Mouse (Mus musculus) yolk sac, embryonic 10.5 days (tissue): ENCODE measurements around the gene Trim15.
"Not testable (repeated sequence)": the region's sequence is repeated elsewhere in the genome, so short reads cannot be mapped to it uniquely, and the experiment has no call there.

Source experiments
- DNase-seq: peaks from one replicate; pipeline ENCODE4 v3.0.0-alpha.2; 2017; ENCODE audit warnings: low spot score

Trim15 gene

GRCm38 (mm10) chr17:36866719-36867527 is at the start of gene Trim15:
Gene Trim15 (minus strand): TSS chr17:36867210.
- peak; percentile 88 for DNase-seq

- DNase-seq, result peak; percentile 35
Measured at GRCm38 (mm10) chr17:36915076-36915475, 48.1 kb upstream of the Trim15 start.

- DNase-seq, result peak; percentile 53
Measured at GRCm38 (mm10) chr17:36914108-36914507, 47.1 kb upstream of the Trim15 start.

GRCm38 (mm10) chr17:36912031-36912430 is 45.0 kb upstream of the Trim15 start:
- DNase-seq, result no peak

- DNase-seq, result no peak
Measured at GRCm38 (mm10) chr17:36909802-36910201, 42.8 kb upstream of the Trim15 start.

GRCm38 (mm10) chr17:36908235-36908634 is 41.2 kb upstream of the Trim15 start:
- DNase-seq, result no peak

GRCm38 (mm10) chr17:36903651-36904050 is 36.6 kb upstream of the Trim15 start:
- no peak for DNase-seq

GRCm38 (mm10) chr17:36900691-36901090 is 33.7 kb upstream of the Trim15 start:
- DNase-seq, result no peak

GRCm38 (mm10) chr17:36900001-36900400 is 33.0 kb upstream of the Trim15 start:
- DNase-seq, result no peak

GRCm38 (mm10) chr17:36899376-36899775 is 32.4 kb upstream of the Trim15 start:
- DNase-seq, result no peak

- DNase-seq, result peak; percentile 59
Measured at GRCm38 (mm10) chr17:36897552-36898205, 30.7 kb upstream of the Trim15 start, which contains the start of gene Trim31. Gene Trim31 (plus strand): TSS chr17:36898118.

- DNase-seq, result no peak
Measured at GRCm38 (mm10) chr17:36897065-36897464, 30.1 kb upstream of the Trim15 start.

- no peak for DNase-seq
Measured at GRCm38 (mm10) chr17:36896583-36896982, 29.6 kb upstream of the Trim15 start.

GRCm38 (mm10) chr17:36893387-36893786 is 26.4 kb upstream of the Trim15 start:
- no peak for DNase-seq

- DNase-seq, result no peak
Measured at GRCm38 (mm10) chr17:36892362-36892761, 25.4 kb upstream of the Trim15 start.

GRCm38 (mm10) chr17:36891496-36891895 is 24.5 kb upstream of the Trim15 start:
- DNase-seq, result not testable (repeated sequence)

- DNase-seq, result no peak
Measured at GRCm38 (mm10) chr17:36890073-36890903, 23.3 kb upstream of the Trim15 start, which contains the start of gene Trim40. Gene Trim40 (minus strand): TSS chr17:36890123.

GRCm38 (mm10) chr17:36885132-36885790 is 18.3 kb upstream of the Trim15 start:
- DNase-seq, result no peak

GRCm38 (mm10) chr17:36883350-36883749 is 16.3 kb upstream of the Trim15 start:
- DNase-seq, result no peak

GRCm38 (mm10) chr17:36874636-36875035 is 7.6 kb upstream of the Trim15 start:
- no peak for DNase-seq

GRCm38 (mm10) chr17:36869955-36870810 is 3.2 kb upstream of the Trim15 start:
- DNase-seq, result no peak
